Mouse (Mus musculus) lung, postnatal 25 days (tissue): ENCODE data around the gene Gm21541.
"Not testable (repeated sequence)": the region's sequence is repeated elsewhere in the genome, so short reads cannot be mapped to it uniquely, and the experiment has no call there.

Source experiments
- DNase-seq: peaks from one replicate; pipeline ENCODE4 v3.0.0; 2022; ENCODE audit warnings: low spot score

The Gm21541 gene

DNA sequence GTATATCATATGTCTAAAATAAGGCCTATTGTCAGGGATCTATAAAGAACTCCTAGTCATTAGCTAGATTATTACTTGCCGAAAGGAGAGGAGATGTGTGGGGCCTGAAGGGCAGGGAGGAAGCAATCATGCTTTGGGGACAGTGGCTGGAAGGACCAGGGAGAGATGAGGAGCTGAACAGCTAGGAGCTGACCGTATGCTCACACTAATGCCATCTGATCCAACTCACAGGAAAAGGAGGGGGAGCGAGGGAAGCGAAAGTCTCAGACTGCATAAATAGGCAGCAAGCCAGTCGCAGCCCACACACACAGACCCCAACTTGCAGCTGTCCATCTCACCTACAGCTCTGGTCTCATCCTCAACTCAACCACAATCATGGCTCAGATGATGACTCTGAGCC is at the start of gene Gm21541:
TSS of gene Gm21541 (plus strand) at position 301 of the 400 bp plus-strand sequence.
- DNase-seq: not testable (repeated sequence)

DNA sequence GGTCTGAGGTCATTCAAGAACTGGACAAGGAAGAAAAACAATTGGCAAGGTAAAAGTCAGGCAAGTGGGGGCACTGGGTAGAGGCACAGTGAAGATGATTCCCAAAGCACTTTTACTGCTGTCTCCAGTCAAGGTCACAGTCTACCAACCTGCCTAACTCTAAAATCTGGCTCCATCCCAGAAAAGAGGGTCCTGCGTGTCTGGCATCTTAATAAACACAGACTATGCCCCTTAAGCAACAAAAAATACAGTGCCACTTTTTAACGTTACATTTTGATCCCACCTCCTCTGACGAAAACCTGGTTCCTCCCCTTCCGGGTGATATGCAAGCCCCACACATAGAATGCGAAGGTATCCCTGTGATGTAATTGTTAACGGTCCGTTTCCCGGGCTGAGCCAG is 37.9 kb downstream of the Gm21541 start, which contains the start of gene Gm20878:
TSS of gene Gm20878 (plus strand) at position 301 of the 400 bp plus-strand sequence.
- DNase-seq: not testable (repeated sequence)
